Mouse (Mus musculus): ENCODE results near the gene Rph3al. TPM values are rescaled to one million over a fixed set of nuclear protein-coding genes. Genes with fewer than 3 reads are reported as not detected.

The Rph3al gene
- 1 to 10 TPM; 5.0 to 5.4 TPM for total RNA-seq (2021)
- long read RNA-seq, partial matches to known transcripts, result 1 of 6 reads
- long read RNA-seq, other reads (novel, unspliced or antisense), result 5 of 6 reads

- DNase-seq (ENCODE audit: low spot score in 2 of 2), result no peak
These were observed at the start of gene Rph3al for GRCm38 (mm10) chr11:75938379-75938906. Gene Rph3al, minus strand, starts transcription at chr11:75938429.

GRCm38 (mm10) chr11:75985948-75986347, 47.7 kb upstream of the Rph3al start:
- peak; percentile 40 to 85 for DNase-seq (ENCODE audit: low spot score in 2 of 2)

GRCm38 (mm10) chr11:75984581-75984980, 46.4 kb upstream of the Rph3al start:
- no peak for DNase-seq (ENCODE audit: low spot score in 2 of 2)

DNA sequence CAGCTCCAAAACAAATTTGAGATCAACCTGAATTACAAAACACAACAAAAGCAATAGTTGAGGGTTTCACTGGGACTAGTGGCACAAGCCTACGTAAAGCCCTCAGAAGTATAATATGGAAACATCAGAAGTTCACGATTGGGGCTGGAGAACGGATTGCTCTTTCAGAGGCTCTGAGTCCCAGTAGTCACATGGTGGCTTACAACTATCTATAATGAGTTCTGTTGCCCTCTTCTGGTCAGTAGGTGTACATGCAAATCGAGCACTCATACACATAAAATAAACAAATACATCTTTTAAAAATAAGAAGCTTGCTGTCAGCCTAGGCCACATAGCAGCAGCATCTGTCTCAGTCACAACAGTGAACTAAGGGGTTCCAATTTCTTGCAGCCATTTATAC, 45.0 kb upstream of the Rph3al start:
- DNase-seq (ENCODE audit: low spot score in 2 of 2), result no peak

- DNase-seq (ENCODE audit: low spot score in 2 of 2), result no peak
These were observed 42.2 kb upstream of the Rph3al start for GRCm38 (mm10) chr11:75980413-75980812.

- DNase-seq (ENCODE audit: low spot score in 2 of 2), result no peak
These were observed 39.8 kb upstream of the Rph3al start for GRCm38 (mm10) chr11:75978051-75978450.

DNA sequence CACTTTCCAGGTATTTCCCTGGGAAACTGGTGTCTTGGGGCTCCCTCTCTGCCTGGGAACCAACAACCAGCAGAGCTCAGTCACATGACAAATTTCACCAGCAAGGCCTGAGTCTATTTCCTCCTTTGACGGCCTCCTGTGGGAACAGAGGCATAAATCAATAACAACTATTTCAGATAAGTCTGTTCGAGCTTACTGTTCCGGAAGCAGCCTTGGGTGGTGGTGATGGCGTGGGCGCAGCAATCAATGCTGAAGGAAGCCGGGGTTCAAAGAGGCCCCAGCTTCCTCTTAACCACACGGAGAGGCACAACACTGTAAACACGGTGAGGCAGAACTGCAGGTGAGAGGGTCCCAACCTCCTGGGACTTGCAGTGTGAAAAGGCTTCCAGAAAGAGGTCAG, 38.5 kb upstream of the Rph3al start:
- DNase-seq (ENCODE audit: low spot score in 2 of 2), result no peak

DNA sequence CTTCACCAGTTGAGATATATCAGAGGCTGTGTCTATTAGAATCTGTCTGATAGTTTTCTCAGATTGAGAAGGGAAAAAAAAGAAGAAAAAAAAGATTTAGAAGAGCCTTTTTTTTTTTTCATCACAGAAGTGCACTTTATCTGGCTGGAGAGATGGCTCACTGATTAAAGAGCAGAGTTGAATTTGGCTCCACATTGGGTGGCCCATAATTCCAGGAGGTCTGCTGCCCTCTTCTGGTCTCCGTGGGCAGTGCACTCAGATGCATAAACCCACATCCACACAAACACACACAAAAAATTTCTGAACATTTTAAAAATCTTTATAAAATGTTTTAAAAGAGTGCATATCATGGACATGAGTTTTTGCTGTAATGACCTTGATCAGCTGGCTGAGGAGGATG, 35.8 kb upstream of the Rph3al start:
- no peak for DNase-seq (ENCODE audit: low spot score in 2 of 2)

DNA sequence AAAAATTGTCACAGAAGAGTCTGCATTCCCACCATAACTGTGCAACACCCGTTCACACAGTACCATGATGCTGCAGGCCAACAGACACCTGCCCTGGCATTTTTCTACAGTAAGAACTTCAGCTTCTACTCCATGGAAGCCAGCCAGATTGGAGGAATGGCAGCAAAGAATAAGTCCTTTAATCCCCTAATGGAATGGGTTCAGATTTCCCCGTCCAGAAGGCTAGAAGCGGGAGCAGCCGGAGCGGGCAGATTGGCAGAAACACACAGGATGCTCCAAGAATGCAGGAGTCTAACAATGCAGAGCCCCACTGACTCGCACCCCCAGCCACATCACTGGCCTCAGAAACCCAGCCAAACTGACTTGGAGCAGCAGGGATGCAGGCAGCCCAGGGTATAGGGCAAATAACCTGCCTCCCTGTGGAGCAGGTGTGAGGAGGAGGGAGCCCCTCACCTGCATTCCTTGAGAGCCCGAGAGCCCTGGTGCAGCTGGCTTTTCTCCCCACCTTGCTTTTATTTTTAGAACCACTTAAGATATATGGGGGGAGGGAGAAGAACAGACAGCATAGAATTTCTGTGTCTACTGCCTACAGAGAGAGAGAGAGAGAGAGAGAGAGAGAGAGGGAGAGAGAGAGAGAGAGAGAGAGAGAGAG, 34.8 kb upstream of the Rph3al start:
- no peak for DNase-seq (ENCODE audit: low spot score in 2 of 2)

DNA sequence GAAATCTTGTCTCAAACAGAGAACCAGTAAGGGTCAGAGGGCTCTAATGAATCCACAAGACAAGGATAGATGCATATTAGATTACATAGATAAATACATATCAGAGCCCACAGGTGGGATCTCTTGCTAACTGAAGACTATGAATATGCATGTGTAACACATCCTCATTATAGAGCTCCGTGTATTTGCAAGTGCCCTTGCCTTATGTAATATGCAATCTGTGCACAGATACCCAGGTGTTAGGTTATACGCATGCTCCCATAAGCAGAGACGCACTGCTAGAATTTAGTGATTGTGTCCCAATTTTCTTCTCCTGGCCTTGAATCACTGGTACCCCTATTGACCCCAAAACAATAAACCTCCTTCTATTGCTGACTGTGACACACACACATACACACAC, 34.0 kb upstream of the Rph3al start:
- peak in 1 of 2 experiments; percentile 50 for DNase-seq (ENCODE audit: low spot score in 2 of 2)

DNA sequence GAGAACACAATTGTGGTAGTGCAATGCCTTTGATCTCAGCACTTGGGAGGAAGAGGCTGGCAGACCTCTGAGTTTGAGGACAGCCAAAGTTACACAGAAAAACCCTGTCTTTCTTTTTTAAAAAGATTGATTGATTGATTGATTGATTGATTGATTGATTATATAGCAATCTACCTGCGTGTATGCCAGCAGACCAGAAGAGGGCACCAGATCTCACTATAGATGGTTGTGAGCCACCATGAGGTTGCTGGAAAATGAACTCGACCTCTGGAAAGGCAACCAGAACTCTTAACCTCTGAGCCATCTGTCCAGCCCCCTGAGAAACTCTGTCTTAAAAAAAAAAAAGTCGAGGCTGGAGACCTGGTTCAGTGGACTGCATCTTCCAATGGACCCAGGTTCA, 32.4 kb upstream of the Rph3al start:
- DNase-seq (ENCODE audit: low spot score in 2 of 2), result no peak

- no peak for DNase-seq (ENCODE audit: low spot score in 2 of 2)
These were observed 30.5 kb upstream of the Rph3al start for GRCm38 (mm10) chr11:75968761-75969160.

GRCm38 (mm10) chr11:75966401-75967372, 28.5 kb upstream of the Rph3al start:
- DNase-seq (ENCODE audit: low spot score in 2 of 2), result peak; percentile 49 to 75

DNA sequence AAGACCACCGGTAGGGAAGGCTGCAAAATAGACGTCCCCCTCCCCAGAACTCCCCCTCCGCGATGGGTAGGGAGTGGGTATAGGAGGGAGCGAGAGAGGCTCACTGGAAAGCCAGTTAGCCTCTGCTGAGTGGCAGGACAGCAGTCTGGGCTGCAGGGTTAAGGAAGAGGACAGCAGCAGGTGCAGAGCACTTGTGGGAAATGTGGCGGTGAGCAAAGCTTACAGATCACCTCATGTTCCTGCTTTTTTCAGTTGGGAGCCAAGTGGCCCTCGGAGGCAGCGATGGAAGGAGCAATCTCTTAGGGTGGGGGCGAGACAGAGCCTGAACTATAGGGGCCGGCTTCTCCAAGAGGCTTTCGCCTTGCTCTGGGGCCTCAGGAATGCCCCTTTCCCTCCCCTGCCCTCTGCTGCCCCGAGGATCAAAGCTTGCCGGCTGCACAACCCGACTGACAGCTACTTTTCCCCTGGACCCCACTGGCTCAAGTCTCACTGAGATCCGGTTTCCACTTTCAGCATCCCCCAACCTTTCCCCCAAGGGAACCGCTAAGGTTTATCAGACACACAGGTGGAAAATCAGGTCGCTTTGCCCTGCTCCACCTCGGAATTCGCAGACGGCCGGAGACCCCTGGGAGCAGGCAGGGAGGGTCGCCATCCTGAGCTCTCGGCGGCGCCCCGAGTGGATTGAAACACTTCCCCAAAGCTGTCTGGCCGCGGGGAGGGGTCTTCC, 27.6 kb upstream of the Rph3al start:
- no peak for DNase-seq (ENCODE audit: low spot score in 2 of 2)

DNA sequence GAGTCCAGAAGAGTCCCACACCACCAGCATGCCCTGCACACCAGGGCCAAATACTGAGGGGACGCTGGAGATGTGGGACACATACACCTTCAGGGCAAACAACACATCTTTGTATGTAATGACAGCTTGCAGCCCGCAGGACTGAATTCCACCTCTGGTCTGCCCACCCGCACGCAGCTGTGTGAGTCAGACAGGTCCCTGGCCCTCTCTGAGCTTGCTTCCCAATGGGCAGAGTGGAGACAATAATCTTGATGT, 26.2 kb upstream of the Rph3al start:
- no peak for DNase-seq (ENCODE audit: low spot score in 2 of 2)

- DNase-seq (ENCODE audit: low spot score in 2 of 2), result peak in 1 of 2 experiments; percentile 54
These were observed 25.7 kb upstream of the Rph3al start for GRCm38 (mm10) chr11:75963730-75964475.

DNA sequence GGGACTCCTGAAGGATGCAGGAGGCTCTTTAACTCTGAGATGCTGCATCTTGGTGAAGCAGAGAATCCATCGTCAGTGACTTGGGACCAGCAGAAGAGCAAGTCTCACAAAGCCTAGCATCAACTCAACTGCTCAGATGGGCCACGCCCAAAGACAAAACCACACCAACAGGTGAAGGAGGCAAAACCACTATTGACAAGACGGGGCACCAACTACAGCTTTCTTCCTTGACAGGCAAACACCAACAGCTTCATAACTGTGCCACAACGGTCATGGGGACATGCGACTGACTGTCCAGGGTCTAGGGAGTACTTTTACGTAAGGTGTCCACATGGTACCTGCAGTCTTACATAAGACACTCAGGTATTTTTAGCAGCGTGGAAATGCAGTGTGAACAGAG, 23.6 kb upstream of the Rph3al start:
- DNase-seq (ENCODE audit: low spot score in 2 of 2), result no peak

GRCm38 (mm10) chr11:75957124-75957832, 19.0 kb upstream of the Rph3al start:
- DNase-seq (ENCODE audit: low spot score in 2 of 2), result no peak

- DNase-seq (ENCODE audit: low spot score in 2 of 2), result no peak
These were observed 18.4 kb upstream of the Rph3al start for GRCm38 (mm10) chr11:75956651-75957050.

- no peak for DNase-seq (ENCODE audit: low spot score in 2 of 2)
These were observed 16.7 kb upstream of the Rph3al start for GRCm38 (mm10) chr11:75954896-75955295.
